Mouse (Mus musculus) stomach, embryonic 16.5 days (tissue): Measurements from ENCODE around the gene Rexo5. TPM values are rescaled to one million over a fixed set of nuclear protein-coding genes. Genes with fewer than 3 reads are reported as not detected.
A peak's percentile ranks its signal among the peaks of the same experiment; 100 is the strongest.

ENCODE experiments used
- ATAC-seq: fragments of 200-750 bp; cut with Nextera tagmentation; 2 replicates; pipeline ENCODE4 v1.8.0; 2017; ENCODE audit warnings: moderate number of reproducible peaks, moderate TSS enrichment; ENCODE audit not compliant: insufficient read depth, low FRiP score
- H3K27ac ChIP-seq: fragments of 300-500 bp; sonication (generic); 2 replicates; pipeline ENCODE4 v1.5.1; 2014; ENCODE audit warnings: low read length
- H3K27me3 ChIP-seq: fragments of 300-500 bp; sonication (generic); 2 replicates; pipeline ENCODE4 v1.6.1; 2014; ENCODE audit warnings: low read length, control low read depth, mixed read lengths; ENCODE audit not compliant: control insufficient read depth, insufficient read depth
- H3K36me3 ChIP-seq: fragments of 300-500 bp; sonication (generic); 2 replicates; pipeline ENCODE4 v1.6.1; 2014; ENCODE audit warnings: low read length; ENCODE audit not compliant: control insufficient read depth, insufficient read depth
- H3K4me1 ChIP-seq: fragments of 300-500 bp; sonication (generic); 2 replicates; pipeline ENCODE4 v1.6.1; 2014; ENCODE audit warnings: low read length, control low read depth, mixed read lengths; ENCODE audit not compliant: control insufficient read depth, insufficient read depth
- H3K4me2 ChIP-seq: fragments of 300-500 bp; sonication (generic); 2 replicates; pipeline ENCODE4 v1.6.1; 2014; ENCODE audit warnings: low read depth, low read length, mixed read lengths
- H3K4me3 ChIP-seq: fragments of 300-500 bp; sonication (generic); replicated peaks from 2 replicates; pipeline ENCODE4 v1.5.1; 2014; ENCODE audit warnings: mild to moderate bottlenecking, low read length
- H3K9ac ChIP-seq: fragments of 300-500 bp; sonication (generic); 2 replicates; pipeline ENCODE4 v1.6.1; 2014; ENCODE audit warnings: low read length
- H3K9me3 ChIP-seq: fragments of 300-500 bp; sonication (generic); replicated peaks from 2 replicates; pipeline ENCODE4 v1.6.1; 2016; ENCODE audit warnings: low read length, control low read depth; ENCODE audit not compliant: control insufficient read depth
- WGBS: fragments of 180-500 bp; shearing (Covaris S2); extraction: QIAGEN DNeasy Blood & Tissue Kit; methylation state at CpG from one replicate; pipeline ENCODE4 v1.1.7; 2014; 5-methylcytosine and 5-hydroxymethylcytosine counted together
- polyA plus RNA-seq: library from polyadenylated mRNA; unstranded; fragments of >200 nt; fragmentation: Nextera tagmentation; extraction: Ambion mirVana; gene quantifications from 2 replicates; pipeline ENCODE4 v1.2.1, GENCODE M21; 2015

Rexo5 gene
- polyA plus RNA-seq, 1 experiment from 2014 or later: 17.8 TPM

DNA sequence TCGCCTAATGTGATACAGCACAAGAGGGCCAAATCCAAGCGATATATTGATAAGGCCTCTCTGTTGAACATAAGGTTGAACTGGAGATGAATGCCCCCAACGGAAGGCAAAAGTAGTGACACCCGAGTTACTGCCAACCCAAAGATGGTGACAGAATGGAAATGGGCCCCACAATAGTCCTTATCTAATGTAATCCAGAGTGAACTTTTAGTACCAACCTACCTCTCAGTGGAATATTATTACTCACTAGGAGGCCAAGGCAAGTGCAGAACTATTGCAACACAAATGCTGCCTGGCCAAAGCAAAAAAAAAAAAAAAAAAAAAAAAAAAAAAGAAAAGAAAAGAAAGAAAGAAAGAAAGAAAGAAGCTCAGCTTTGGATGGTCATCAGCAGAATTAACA, 98.9 kb downstream of the Rexo5 start:
- H3K4me1 ChIP-seq: peaks cover 8% of the 10 kb centered on the region
- ATAC-seq: no peak

DNA sequence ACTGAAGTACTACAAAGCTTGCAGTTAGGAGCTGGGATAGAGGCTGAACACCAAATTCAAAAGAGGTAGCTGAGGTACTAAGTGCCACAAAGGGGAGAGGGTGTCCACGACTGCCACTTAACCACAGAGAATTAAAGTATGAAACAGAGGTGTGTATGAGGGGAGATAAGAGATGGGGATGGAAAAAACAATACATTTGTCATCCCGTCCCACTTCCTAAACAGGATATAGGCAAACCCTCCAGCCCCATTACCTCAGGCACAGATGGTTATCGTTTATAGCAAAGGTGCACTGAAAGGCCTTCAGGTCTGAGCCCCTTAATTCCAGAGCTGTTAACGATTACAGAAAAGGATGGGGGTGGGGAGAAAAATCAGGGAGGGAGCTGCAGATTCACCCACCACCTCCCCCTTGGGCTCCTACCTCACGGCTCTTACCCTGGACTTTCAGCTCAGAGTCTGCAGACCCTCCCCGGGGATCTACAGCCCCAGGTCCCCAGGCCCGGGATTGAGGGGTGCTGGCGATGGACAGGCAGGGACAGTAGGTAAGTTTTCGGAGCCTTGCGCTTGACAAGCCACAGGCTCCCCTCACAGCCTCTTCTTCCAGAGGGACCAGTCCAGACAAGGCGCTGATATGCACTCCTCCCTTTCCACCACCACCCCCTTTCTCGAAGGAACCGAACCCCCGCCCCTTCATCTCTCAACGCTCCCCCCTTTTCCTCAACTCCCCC, 101.2 kb downstream of the Rexo5 start:
- peak overlapping the region; percentile 86 for H3K4me3 ChIP-seq
- H3K27me3 ChIP-seq: no peaks in the 10 kb centered on the region
- peaks cover 8% of the 10 kb centered on the region for H3K4me1 ChIP-seq
- no peaks in the 10 kb centered on the region for H3K36me3 ChIP-seq
- no peaks in the 10 kb centered on the region for H3K9me3 ChIP-seq
- peak overlapping the region; percentile 93 for H3K9ac ChIP-seq
- peak overlapping the region; percentile 68 for H3K27ac ChIP-seq
- peak; percentile 42 for ATAC-seq
- peak overlapping the region; percentile 84 for H3K4me2 ChIP-seq
- under 1% methylated on average over 15 of the region's 15 CpGs for WGBS

More for the DNA sequence above, 98.9 kb downstream of the Rexo5 start:
- no peaks in the 10 kb centered on the region for H3K9me3 ChIP-seq
- no peaks in the 10 kb centered on the region for H3K36me3 ChIP-seq
- 85% methylated on average over 4 of the region's 4 CpGs for WGBS
- H3K27ac ChIP-seq: no peak overlapping the region
- H3K4me2 ChIP-seq: no peak overlapping the region
- H3K9ac ChIP-seq: no peak overlapping the region
- H3K4me3 ChIP-seq: no peak overlapping the region
- no peaks in the 10 kb centered on the region for H3K27me3 ChIP-seq

DNA sequence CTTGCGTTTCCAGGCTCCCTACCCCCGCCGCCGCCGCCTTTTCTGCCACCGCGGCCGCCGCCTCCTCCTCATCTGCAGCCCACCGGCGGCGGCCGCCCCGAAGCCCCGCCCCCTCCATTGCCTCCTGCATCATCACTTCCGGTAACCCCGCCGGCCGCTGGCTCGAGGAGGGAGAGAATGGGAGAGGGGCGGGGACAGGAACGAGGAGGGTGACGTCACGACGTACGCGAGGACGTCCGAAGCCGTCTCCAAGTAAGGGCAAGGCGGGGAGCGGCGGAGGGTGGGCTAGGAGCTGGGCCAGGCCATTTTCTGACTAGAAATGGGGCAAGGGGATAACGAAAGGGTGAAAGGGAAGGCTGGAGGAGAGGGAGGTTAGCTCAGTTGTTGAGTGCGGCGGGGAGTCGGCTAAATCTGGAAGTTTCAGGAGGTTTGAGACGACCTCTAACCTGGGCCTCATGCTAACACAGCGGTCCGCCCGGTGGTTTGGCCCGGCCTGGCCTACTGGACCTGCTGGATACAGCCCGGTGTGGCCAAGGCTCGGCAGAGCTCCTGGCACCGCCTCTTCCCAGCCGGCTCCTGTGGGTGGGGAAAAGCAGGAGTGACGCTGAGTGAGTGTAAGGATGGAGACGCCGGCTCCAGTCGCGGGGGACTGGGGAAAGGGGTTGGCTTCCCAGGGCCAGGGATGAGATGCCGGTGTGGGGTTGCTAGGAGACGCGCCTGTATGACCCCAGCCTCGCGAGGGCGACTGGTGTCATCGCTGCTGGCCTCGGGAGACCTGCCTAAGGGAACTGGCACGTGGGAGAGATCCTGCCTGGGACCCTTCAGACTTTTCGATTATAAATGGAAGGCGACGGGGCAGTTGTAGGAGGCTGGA, 102.1 kb downstream of the Rexo5 start, which contains the start of the genes Lyrm1 and Dcun1d3:
Gene Lyrm1, plus strand, starts transcription at position 223 of the 874 bp plus-strand sequence.
Gene Dcun1d3, minus strand, starts transcription at position 660 of the 874 bp plus-strand sequence.
- Histone ChIP-seq H3K9ac (peak within 1 kb of the TSS; percentile 93), H3K4me3 (peak within 1 kb of the TSS; percentile 86), H3K27ac (peak within 1 kb of the TSS; percentile 94)

DNA sequence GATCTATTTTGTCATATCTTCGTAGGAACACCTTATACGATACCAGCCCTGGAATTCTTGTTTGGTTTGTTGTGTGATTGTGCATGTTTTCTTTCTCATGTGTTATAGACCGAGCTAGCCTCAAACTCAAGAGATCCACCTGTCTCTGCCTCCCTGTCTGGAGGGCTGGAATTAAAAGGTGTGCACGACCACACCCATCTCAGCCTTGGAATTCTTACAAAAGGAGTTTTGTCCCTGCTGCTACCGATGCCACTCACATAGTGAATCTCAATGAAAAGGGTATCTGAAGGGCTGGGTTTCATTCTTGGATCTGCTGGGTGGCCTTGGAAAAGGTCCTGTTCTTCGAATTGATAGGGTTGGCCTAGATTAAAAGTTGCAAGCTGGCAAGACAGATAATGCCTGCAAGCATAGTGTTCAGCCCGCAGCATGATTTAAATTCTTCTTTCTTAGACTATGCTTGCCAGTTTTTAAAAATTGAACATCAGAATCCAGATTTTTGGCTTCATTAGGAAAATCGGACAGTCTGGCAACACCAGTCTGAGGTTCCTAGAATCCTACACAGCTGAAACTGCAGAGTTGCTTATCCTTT, 103.8 kb downstream of the Rexo5 start:
- Histone ChIP-seq H3K27me3 (no peaks in the 10 kb centered on the region), H3K27ac (no peak overlapping the region), H3K4me1 (peaks cover 8% of the 10 kb centered on the region), H3K4me2 (no peak overlapping the region), H3K4me3 (no peak overlapping the region), H3K9ac (no peak overlapping the region), H3K9me3 (no peaks in the 10 kb centered on the region), H3K36me3 (no peaks in the 10 kb centered on the region)
- 87% methylated on average over 8 of the region's 8 CpGs for WGBS
- ATAC-seq: no peak

More for the DNA sequence above, 102.1 kb downstream of the Rexo5 start, which contains the start of the genes Lyrm1 and Dcun1d3:
- peak; percentile 98 for ATAC-seq
- WGBS: under 1% methylated on average over 63 of the region's 63 CpGs
- H3K4me1 ChIP-seq: peaks cover 8% of the 10 kb centered on the region
- H3K36me3 ChIP-seq: no peaks in the 10 kb centered on the region
- no peaks in the 10 kb centered on the region for H3K27me3 ChIP-seq
- no peaks in the 10 kb centered on the region for H3K9me3 ChIP-seq
- peak within 1 kb of the TSS; percentile 84 for H3K4me2 ChIP-seq

DNA sequence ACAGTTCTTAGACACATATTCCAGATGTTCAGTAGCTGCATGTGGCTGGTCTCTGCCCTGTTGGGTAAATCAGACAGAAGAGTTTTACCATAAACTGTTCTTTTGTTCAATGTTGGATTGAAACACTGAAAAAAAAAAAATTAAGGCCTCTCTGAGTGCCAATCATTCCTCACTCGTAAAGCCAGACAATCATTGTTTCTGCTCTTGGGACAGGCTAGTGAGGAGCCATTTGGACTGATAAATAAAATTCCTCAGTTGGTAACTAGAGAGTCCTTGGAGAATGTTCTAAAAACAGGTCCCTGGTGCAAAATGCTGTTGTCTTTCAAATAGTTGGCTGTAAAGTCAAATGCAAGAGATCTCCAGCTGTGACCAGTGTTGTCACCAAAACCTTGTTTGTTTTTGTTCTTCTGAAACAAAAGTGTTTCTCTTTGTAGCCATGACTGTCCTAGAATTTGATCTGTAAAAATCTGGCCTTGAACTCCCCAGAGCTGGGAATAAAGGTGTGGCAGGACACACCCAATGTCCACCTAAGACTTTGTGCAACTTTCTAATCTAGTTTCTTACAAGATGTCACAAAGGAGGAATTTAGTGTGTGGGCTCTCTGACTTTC, 104.5 kb downstream of the Rexo5 start:
- H3K27ac ChIP-seq: no peak overlapping the region
- H3K9ac ChIP-seq: no peak overlapping the region
- WGBS: 49% methylated on average over 1 of the region's 1 CpGs
- no peaks in the 10 kb centered on the region for H3K9me3 ChIP-seq
- no peak overlapping the region for H3K4me3 ChIP-seq
- H3K4me2 ChIP-seq: no peak overlapping the region
- H3K36me3 ChIP-seq: no peaks in the 10 kb centered on the region
- no peaks in the 10 kb centered on the region for H3K27me3 ChIP-seq
- ATAC-seq: no peak
- peaks cover 8% of the 10 kb centered on the region for H3K4me1 ChIP-seq

Other genes with a start within 250 kb of the Rexo5 start
- gene Acsm2, start 239.7 kb upstream of the Rexo5 start, polyA plus RNA-seq: not detected in 2 replicates
- 0.25 and 0.56 TPM in 2 replicates for gene Acsm1, start 187.0 kb upstream of the Rexo5 start, polyA plus RNA-seq
- gene Acsm4, start 104.0 kb upstream of the Rexo5 start, polyA plus RNA-seq: not detected in 2 replicates
- gene Thumpd1, start 73.2 kb upstream of the Rexo5 start, polyA plus RNA-seq: 62.3 and 65.2 TPM in 2 replicates
- 13.3 and 18.5 TPM in 2 replicates for gene Acsm3, start 33.1 kb upstream of the Rexo5 start, polyA plus RNA-seq
- gene Eri2, start 52 bp downstream of the Rexo5 start, polyA plus RNA-seq: 19.5 and 20.3 TPM in 2 replicates
- 8.3 and 9.6 TPM in 2 replicates for gene Lyrm1, start 101.9 kb downstream of the Rexo5 start, polyA plus RNA-seq
- gene Dcun1d3, start 102.3 kb downstream of the Rexo5 start, polyA plus RNA-seq: 11.1 and 11.3 TPM in 2 replicates